Mouse (Mus musculus): ENCODE measurements around the gene Smpdl3b.
"Not testable (repeated sequence)": the region's sequence is repeated elsewhere in the genome, so short reads cannot be mapped to it uniquely, and the experiment has no call there.

Gene Smpdl3b

GRCm38 (mm10) chr4:132756974-132757373 is at the start of gene Smpdl3b:
Smpdl3b (minus strand) TSS chr4:132757252.
- DNase-seq (ENCODE audit: low read depth, low spot score): peak; percentile 75

- DNase-seq (ENCODE audit: low read depth, low spot score): no peak
These were observed 49.7 kb upstream of the Smpdl3b start for GRCm38 (mm10) chr4:132806620-132807191.

- no peak for DNase-seq (ENCODE audit: low read depth, low spot score)
These were observed 48.6 kb upstream of the Smpdl3b start for GRCm38 (mm10) chr4:132805599-132806197.

GRCm38 (mm10) chr4:132805146-132805545 is 48.1 kb upstream of the Smpdl3b start:
- DNase-seq (ENCODE audit: low read depth, low spot score): no peak

GRCm38 (mm10) chr4:132804331-132804730 is 47.3 kb upstream of the Smpdl3b start:
- DNase-seq (ENCODE audit: low read depth, low spot score): no peak

- DNase-seq (ENCODE audit: low read depth, low spot score): no peak
These were observed 46.8 kb upstream of the Smpdl3b start for GRCm38 (mm10) chr4:132803876-132804275.

- DNase-seq (ENCODE audit: low read depth, low spot score): no peak
These were observed 46.2 kb upstream of the Smpdl3b start for GRCm38 (mm10) chr4:132803212-132803611.

GRCm38 (mm10) chr4:132802171-132802637 is 45.2 kb upstream of the Smpdl3b start:
- DNase-seq (ENCODE audit: low read depth, low spot score): peak; percentile 39

GRCm38 (mm10) chr4:132801176-132802077 is 44.4 kb upstream of the Smpdl3b start:
- DNase-seq (ENCODE audit: low read depth, low spot score): no peak

- DNase-seq (ENCODE audit: low read depth, low spot score): no peak
These were observed 42.8 kb upstream of the Smpdl3b start for GRCm38 (mm10) chr4:132799845-132800244.

GRCm38 (mm10) chr4:132798666-132799065 is 41.6 kb upstream of the Smpdl3b start:
- not testable (repeated sequence) for DNase-seq (ENCODE audit: low read depth, low spot score)

GRCm38 (mm10) chr4:132798028-132798427 is 41.0 kb upstream of the Smpdl3b start:
- DNase-seq (ENCODE audit: low read depth, low spot score): no peak

GRCm38 (mm10) chr4:132797461-132797860 is 40.4 kb upstream of the Smpdl3b start:
- no peak for DNase-seq (ENCODE audit: low read depth, low spot score)

GRCm38 (mm10) chr4:132796196-132796886 is 39.3 kb upstream of the Smpdl3b start, which contains the start of gene Themis2:
Themis2 (minus strand) TSS chr4:132796387.
- peak; percentile 44 for DNase-seq (ENCODE audit: low read depth, low spot score)

GRCm38 (mm10) chr4:132795171-132795570 is 38.1 kb upstream of the Smpdl3b start:
- no peak for DNase-seq (ENCODE audit: low read depth, low spot score)

GRCm38 (mm10) chr4:132794760-132795159 is 37.7 kb upstream of the Smpdl3b start:
- DNase-seq (ENCODE audit: low read depth, low spot score): no peak

GRCm38 (mm10) chr4:132794028-132794427 is 37.0 kb upstream of the Smpdl3b start:
- no peak for DNase-seq (ENCODE audit: low read depth, low spot score)

GRCm38 (mm10) chr4:132793322-132794004 is 36.4 kb upstream of the Smpdl3b start:
- not testable (repeated sequence) for DNase-seq (ENCODE audit: low read depth, low spot score)

- DNase-seq (ENCODE audit: low read depth, low spot score): no peak
These were observed 32.7 kb upstream of the Smpdl3b start for GRCm38 (mm10) chr4:132789731-132790130.

- no peak for DNase-seq (ENCODE audit: low read depth, low spot score)
These were observed 28.2 kb upstream of the Smpdl3b start for GRCm38 (mm10) chr4:132785228-132785627.

- no peak for DNase-seq (ENCODE audit: low read depth, low spot score)
These were observed 26.7 kb upstream of the Smpdl3b start for GRCm38 (mm10) chr4:132783732-132784131.
